Mouse (Mus musculus): ENCODE data around the gene Tubb3.

- TF ChIP-seq CTCF (IDR thresholded peaks at IDR 0.05; ENCODE audit: control insufficient read depth, insufficient read depth, insufficient read length) (no peak), MYOD1 (IDR thresholded peaks at IDR 0.05; ENCODE audit: control insufficient read depth, insufficient read length, low read depth) (no peak), USF1 (IDR thresholded peaks at IDR 0.05; ENCODE audit: low read depth) (no peak), MAX (IDR thresholded peaks at IDR 0.05) (no peak)
Measured at GRCm38 (mm10) chr8:123453951-123454350, 42.7 kb downstream of the Tubb3 start.

Measured in C2C12 (cell line).